Comparison of ENCODE assay signal across 17 mouse cellular contexts in the genomic region with DNA sequence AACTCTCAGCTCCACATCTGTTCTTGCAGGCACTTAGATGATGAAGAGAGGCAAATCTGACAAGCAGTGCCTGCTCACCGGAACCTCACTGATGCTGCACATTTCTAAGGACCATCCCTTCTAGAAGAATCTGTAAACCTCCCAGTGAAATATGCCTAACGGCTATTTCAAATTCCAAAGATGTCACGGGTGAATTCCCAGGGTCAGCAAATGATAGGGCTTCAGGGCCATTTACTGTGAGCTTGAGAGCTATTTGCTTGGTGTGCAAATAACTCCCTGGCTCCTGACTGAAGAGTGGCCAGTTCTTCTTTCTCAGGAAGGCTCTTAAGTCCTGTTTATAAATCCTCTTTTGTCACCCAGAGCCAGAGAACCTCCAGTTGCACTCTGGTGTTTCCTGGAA.
DNase-seq lines count a peak whose midpoint lies in the region; ATAC-seq and TF ChIP-seq lines count a peak whose summit lies in the region.
"Had no signal": no experiment of that assay in that cellular context is flagged by ENCODE, and none has a peak within 500 bp of the region (broad histone marks: within the 10 kb centered on the region; RNA-seq: fewer than 3 reads in every experiment).

No protein-coding gene starts in this region.

- no peaks in the 10 kb centered on the region for H3K36me3 ChIP-seq in midbrain, embryonic 15.5 days (replicated peaks)
- H3K36me3 ChIP-seq: lung, embryonic 15.5 days; midbrain, embryonic 12.5 days had no signal

- intact Hi-C loops in heart, postnatal 36 days (cut with DNase I): no loop called here

- H3K9ac ChIP-seq in midbrain, embryonic 15.5 days: no peak overlapping the region
- H3K9ac ChIP-seq: lung, embryonic 15.5 days; midbrain, embryonic 12.5 days had no signal

- peaks cover 15% of the 10 kb centered on the region for H3K4me1 ChIP-seq in embryonic fibroblast, embryonic 13.5 days (ENCODE audit: control insufficient read depth, insufficient read depth, low read length)
- no peaks in the 10 kb centered on the region for H3K4me1 ChIP-seq in midbrain, embryonic 15.5 days
- H3K4me1 ChIP-seq: midbrain, embryonic 12.5 days had no signal

- no peak overlapping the region for H3K4me3 ChIP-seq in embryonic fibroblast, embryonic 13.5 days (ENCODE audit: insufficient read depth, low read length)
- no peak overlapping the region for H3K4me3 ChIP-seq in midbrain, embryonic 15.5 days
- H3K4me3 ChIP-seq: lung, embryonic 15.5 days; midbrain, embryonic 12.5 days had no signal

- no peaks in the 10 kb centered on the region for H3K27me3 ChIP-seq in midbrain, embryonic 15.5 days (replicated peaks)
- H3K27me3 ChIP-seq: lung, embryonic 15.5 days; midbrain, embryonic 12.5 days had no signal

- TF ChIP-seq POLR2A in embryonic fibroblast, embryonic 13.5 days (IDR thresholded peaks at IDR 0.05; ENCODE audit: low read depth, low read length): no peak

- TF ChIP-seq CTCF in embryonic fibroblast, embryonic 13.5 days (IDR thresholded peaks at IDR 0.05; ENCODE audit: borderline replicate concordance, insufficient read depth, low read length): no peak

- peak; percentile 41 for DNase-seq in kidney, adult 11 months
- DNase-seq in kidney, postnatal 4 days: no peak
- DNase-seq in NIH3T3 (ENCODE audit: low read depth): peak; percentile 24
- DNase-seq in lung, postnatal 36 days: peak; percentile 47
- DNase-seq in heart, postnatal 36 days: no peak
- DNase-seq in frontal cortex, postnatal 25 days (ENCODE audit: low spot score in 2 of 2): no peak
- DNase-seq: B cell, adult 2 months; cerebellum, adult 11 months; heart, postnatal 10 days; liver; right cerebral cortex, postnatal 4 days; thymus, postnatal 25 days had no signal

- H3K9me3 ChIP-seq in midbrain, embryonic 15.5 days: no peaks in the 10 kb centered on the region
- H3K9me3 ChIP-seq: lung, embryonic 15.5 days; midbrain, embryonic 12.5 days had no signal

- 68% methylated on average over 3 of the region's 3 CpGs for WGBS in midbrain, embryonic 15.5 days

- H3K4me2 ChIP-seq in midbrain, embryonic 15.5 days: no peak overlapping the region
- H3K4me2 ChIP-seq: lung, embryonic 15.5 days; midbrain, embryonic 12.5 days had no signal

- no peak for ATAC-seq in midbrain, embryonic 15.5 days (replicated peaks)
- ATAC-seq: hindbrain, embryonic 16.5 days had no signal

- peak overlapping the region; percentile 30 for H3K27ac ChIP-seq in embryonic fibroblast, embryonic 13.5 days (ENCODE audit: insufficient read depth, low read length)
- no peak overlapping the region for H3K27ac ChIP-seq in midbrain, embryonic 15.5 days
- H3K27ac ChIP-seq: lung, embryonic 15.5 days; midbrain, embryonic 12.5 days had no signal

Comparison
In these comparisons a context has a peak if more than half of its experiments do, and no peak if none do; other contexts are left out.
1. DNase-seq: peak in kidney, adult 11 months (single experiment), NIH3T3 (single experiment) and lung, postnatal 36 days (single experiment); none in kidney, postnatal 4 days (0 of 2), heart, postnatal 36 days (0 of 2) and frontal cortex, postnatal 25 days (0 of 2).